In the genomic region with DNA sequence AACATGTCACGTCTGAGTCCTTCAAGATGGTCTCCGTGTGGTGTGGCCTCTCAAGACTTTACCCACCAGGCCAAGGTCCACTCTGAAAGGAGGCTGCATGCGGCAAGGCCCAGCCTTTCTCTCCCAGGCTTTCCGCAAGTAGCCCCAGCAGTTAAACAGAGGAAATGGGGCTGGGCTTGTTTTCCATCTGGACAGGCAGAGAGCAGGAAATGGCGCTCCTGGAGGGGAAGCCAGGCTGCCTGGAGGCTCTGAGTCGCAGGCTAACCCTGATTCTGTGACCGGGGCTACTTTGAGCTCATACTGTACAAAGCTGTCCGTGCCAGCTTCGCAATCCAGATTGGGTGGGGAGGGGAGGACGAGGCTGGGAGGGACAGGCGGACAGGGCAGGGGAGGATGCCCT, we compare ENCODE assay signal across 10 mouse cellular contexts. TPM values are rescaled to one million over a fixed set of nuclear protein-coding genes. Genes with fewer than 3 reads are reported as not detected.
DNase-seq lines count a peak whose midpoint lies in the region; ATAC-seq and TF ChIP-seq lines count a peak whose summit lies in the region.
"Had no signal": no experiment of that assay in that cellular context is flagged by ENCODE, and none has a peak within 500 bp of the region (broad histone marks: within the 10 kb centered on the region; RNA-seq: fewer than 3 reads in every experiment).

No protein-coding gene starts in this region.

- WGBS in midbrain, embryonic 12.5 days = 72% methylated on average over 11 of the region's 11 CpGs
- WGBS in midbrain, embryonic 13.5 days = 72% methylated on average over 11 of the region's 11 CpGs
- WGBS in heart, postnatal 0 days = 47% methylated on average over 11 of the region's 11 CpGs
- 48% methylated on average over 11 of the region's 11 CpGs for WGBS in limb, embryonic 11.5 days

- TF ChIP-seq EP300 in heart, postnatal 0 days (IDR thresholded peaks at IDR 0.05; ENCODE audit: low read depth) = peak; percentile 91

- no peaks in the 10 kb centered on the region for H3K36me3 ChIP-seq in midbrain, embryonic 12.5 days
- H3K36me3 ChIP-seq in midbrain, embryonic 13.5 days = no peaks in the 10 kb centered on the region
- no peaks in the 10 kb centered on the region for H3K36me3 ChIP-seq in heart, postnatal 0 days (replicated peaks; ENCODE audit: control insufficient read depth, insufficient read depth, low read length)
- no peaks in the 10 kb centered on the region for H3K36me3 ChIP-seq in limb, embryonic 11.5 days (ENCODE audit: control insufficient read depth, insufficient read depth, low read length)

- H3K27ac ChIP-seq in midbrain, embryonic 12.5 days (replicated peaks) = peak overlapping the region; percentile 35; the same call in 1 of the 2 replicates
- no peak overlapping the region for H3K27ac ChIP-seq in midbrain, embryonic 13.5 days
- peak overlapping the region; percentile 90 for H3K27ac ChIP-seq in heart, postnatal 0 days (ENCODE audit: low read depth)
- peak overlapping the region; percentile 61 for H3K27ac ChIP-seq in limb, embryonic 11.5 days (replicated peaks; ENCODE audit: low read depth, low read length)

- TF ChIP-seq CTCF in heart, postnatal 0 days (IDR thresholded peaks at IDR 0.05; ENCODE audit: low read depth) = no peak

- no peak overlapping the region for H3K4me3 ChIP-seq in midbrain, embryonic 12.5 days
- no peak overlapping the region for H3K4me3 ChIP-seq in midbrain, embryonic 13.5 days (replicated peaks)
- H3K4me3 ChIP-seq in heart, postnatal 0 days (ENCODE audit: low read depth, low read length) = no peak overlapping the region
- H3K4me3 ChIP-seq in limb, embryonic 11.5 days (ENCODE audit: low read depth, low read length) = no peak overlapping the region
- H3K4me3 ChIP-seq: megakaryocyte, embryonic 14.5 days had no signal

- ATAC-seq in midbrain, embryonic 12.5 days (ENCODE audit: low FRiP score, low read depth) = no peak
- no peak for ATAC-seq in midbrain, embryonic 13.5 days
- no peak for ATAC-seq in heart, postnatal 0 days (ENCODE audit: insufficient read depth, low read depth)
- no peak for ATAC-seq in limb, embryonic 11.5 days (ENCODE audit: insufficient number of reproducible peaks, low FRiP score, low TSS enrichment, low read depth)
- ATAC-seq: forebrain, postnatal 0 days had no signal

- no peak overlapping the region for H3K4me2 ChIP-seq in midbrain, embryonic 12.5 days (replicated peaks)
- H3K4me2 ChIP-seq in midbrain, embryonic 13.5 days (replicated peaks) = no peak overlapping the region
- H3K4me2 ChIP-seq in heart, postnatal 0 days (ENCODE audit: low read depth, low read length) = no peak overlapping the region
- no peak overlapping the region for H3K4me2 ChIP-seq in limb, embryonic 11.5 days (ENCODE audit: low read depth, severe bottlenecking)

- H3K9me3 ChIP-seq in midbrain, embryonic 12.5 days = no peaks in the 10 kb centered on the region
- H3K9me3 ChIP-seq in midbrain, embryonic 13.5 days = no peaks in the 10 kb centered on the region
- H3K9me3 ChIP-seq in heart, postnatal 0 days (replicated peaks; ENCODE audit: control insufficient read depth, low read length) = no peaks in the 10 kb centered on the region
- no peaks in the 10 kb centered on the region for H3K9me3 ChIP-seq in limb, embryonic 11.5 days (ENCODE audit: control insufficient read depth, low read length)
- H3K9me3 ChIP-seq: megakaryocyte, embryonic 14.5 days had no signal

- intact Hi-C loops in left cerebral cortex, postnatal 25 days (cut with DNase I) = no loop called here

- H3K27me3 ChIP-seq in midbrain, embryonic 12.5 days = peaks cover 57% of the 10 kb centered on the region
- peaks cover 45% of the 10 kb centered on the region for H3K27me3 ChIP-seq in midbrain, embryonic 13.5 days
- H3K27me3 ChIP-seq in heart, postnatal 0 days (ENCODE audit: control insufficient read depth, insufficient read depth, low read length) = no peaks in the 10 kb centered on the region
- H3K27me3 ChIP-seq in limb, embryonic 11.5 days (ENCODE audit: control insufficient read depth, insufficient read depth, low read length) = no peaks in the 10 kb centered on the region

- H3K4me1 ChIP-seq in midbrain, embryonic 12.5 days = peaks cover 19% of the 10 kb centered on the region
- peaks cover 28% of the 10 kb centered on the region for H3K4me1 ChIP-seq in midbrain, embryonic 13.5 days (replicated peaks)
- H3K4me1 ChIP-seq in heart, postnatal 0 days (ENCODE audit: control insufficient read depth, insufficient read depth) = peaks cover 36% of the 10 kb centered on the region; the same call in 1 of the 2 replicates
- H3K4me1 ChIP-seq in limb, embryonic 11.5 days (ENCODE audit: control insufficient read depth, insufficient read depth, low read length) = peaks cover 12% of the 10 kb centered on the region

- DNase-seq in heart, postnatal 0 days (ENCODE audit: low spot score) = peak; percentile 60
- peak; percentile 58 for DNase-seq in limb, embryonic 11.5 days (ENCODE audit: low spot score)
- DNase-seq in thymus, postnatal 4 days = no peak
- no peak for DNase-seq in left cerebral cortex, postnatal 25 days (ENCODE audit: low spot score in 2 of 2)
- DNase-seq in left cerebral cortex, adult 18-20 months (ENCODE audit: low spot score in 2 of 2) = no peak
- DNase-seq: forebrain, postnatal 0 days had no signal

- no peak overlapping the region for H3K9ac ChIP-seq in midbrain, embryonic 12.5 days (replicated peaks)
- no peak overlapping the region; the same call in 1 of the 2 replicates for H3K9ac ChIP-seq in midbrain, embryonic 13.5 days (replicated peaks)
- H3K9ac ChIP-seq in heart, postnatal 0 days (replicated peaks; ENCODE audit: low read depth, low read length) = no peak overlapping the region
- no peak overlapping the region; the same call in 1 of the 2 replicates for H3K9ac ChIP-seq in limb, embryonic 11.5 days (ENCODE audit: low read length)
- H3K9ac ChIP-seq: forebrain, postnatal 0 days had no signal

RNA-seq across cellular contexts. Expression of gene Dgkz, which starts 7.7 kb away (rescaled TPM):
- 24.5 and 26.1 TPM in 2 replicates for polyA plus RNA-seq in midbrain, embryonic 12.5 days (2016; fragmentation: Nextera tagmentation; extraction: Ambion mirVana)
- 21.4 and 26.4 TPM in 2 replicates for polyA plus RNA-seq in midbrain, embryonic 13.5 days (2015; fragmentation: Nextera tagmentation; extraction: Ambion mirVana)
- 77.0 and 77.9 TPM in 2 replicates for total RNA-seq in heart, postnatal 0 days (2014; rRNA removed; ENCODE audit: low replicate concordance)
- polyA plus RNA-seq in heart, postnatal 0 days (2015; fragmentation: Nextera tagmentation; extraction: Ambion mirVana) = 24.0 and 26.2 TPM in 2 replicates
- polyA plus RNA-seq in limb, embryonic 11.5 days (2014; fragmentation: Nextera tagmentation; extraction: Ambion mirVana) = 36.9 and 37.6 TPM in 2 replicates
- total RNA-seq in left cerebral cortex, postnatal 25 days (2021) = 100 to 1,000 TPM; 556 to 558 TPM
- 100 to 1,000 TPM; 491 to 526 TPM for total RNA-seq in left cerebral cortex, adult 18-20 months (2021)

RNA-seq across cellular contexts. Expression of gene Gm9821, which starts 22.5 kb away (rescaled TPM):
- 0.37 TPM in 2 replicates for polyA plus RNA-seq in midbrain, embryonic 12.5 days (2016; fragmentation: Nextera tagmentation; extraction: Ambion mirVana)
- polyA plus RNA-seq in midbrain, embryonic 13.5 days (2015; fragmentation: Nextera tagmentation; extraction: Ambion mirVana) = 0.38 TPM in 1 of 2 replicates, not detected in the other
- not detected in 2 replicates for total RNA-seq in heart, postnatal 0 days (2014; rRNA removed; ENCODE audit: low replicate concordance)
- polyA plus RNA-seq in heart, postnatal 0 days (2015; fragmentation: Nextera tagmentation; extraction: Ambion mirVana) = 0.89 and 0.93 TPM in 2 replicates
- 0.32 and 0.48 TPM in 2 replicates for polyA plus RNA-seq in limb, embryonic 11.5 days (2014; fragmentation: Nextera tagmentation; extraction: Ambion mirVana)
- not detected for total RNA-seq in left cerebral cortex, postnatal 25 days (2021)
- not detected for total RNA-seq in left cerebral cortex, adult 18-20 months (2021)
- total RNA-seq: forebrain, postnatal 0 days had no signal
- polyA plus RNA-seq: forebrain, postnatal 0 days; testis, adult 2 months had no signal

RNA-seq across cellular contexts. Expression of gene Mdk, which starts 35.9 kb away (rescaled TPM):
- polyA plus RNA-seq in midbrain, embryonic 12.5 days (2016; fragmentation: Nextera tagmentation; extraction: Ambion mirVana) = 672 and 763 TPM in 2 replicates
- polyA plus RNA-seq in midbrain, embryonic 13.5 days (2015; fragmentation: Nextera tagmentation; extraction: Ambion mirVana) = 322 and 354 TPM in 2 replicates
- total RNA-seq in heart, postnatal 0 days (2014; rRNA removed; ENCODE audit: low replicate concordance) = 18.5 and 48.2 TPM in 2 replicates
- polyA plus RNA-seq in heart, postnatal 0 days (2015; fragmentation: Nextera tagmentation; extraction: Ambion mirVana) = 100 and 119 TPM in 2 replicates
- 2,345 and 2,452 TPM in 2 replicates for polyA plus RNA-seq in limb, embryonic 11.5 days (2014; fragmentation: Nextera tagmentation; extraction: Ambion mirVana)
- total RNA-seq in left cerebral cortex, postnatal 25 days (2021) = 10 to 100 TPM; 18.3 to 19.6 TPM
- 10 to 100 TPM; 19.0 to 23.8 TPM for total RNA-seq in left cerebral cortex, adult 18-20 months (2021)

RNA-seq across cellular contexts. Expression of gene Chrm4, which starts 40.9 kb away (rescaled TPM):
- polyA plus RNA-seq in midbrain, embryonic 12.5 days (2016; fragmentation: Nextera tagmentation; extraction: Ambion mirVana) = 0.31 and 0.56 TPM in 2 replicates
- 0.36 and 0.54 TPM in 2 replicates for polyA plus RNA-seq in midbrain, embryonic 13.5 days (2015; fragmentation: Nextera tagmentation; extraction: Ambion mirVana)
- total RNA-seq in heart, postnatal 0 days (2014; rRNA removed; ENCODE audit: low replicate concordance) = 0.27 TPM in 1 of 2 replicates, not detected in the other
- polyA plus RNA-seq in heart, postnatal 0 days (2015; fragmentation: Nextera tagmentation; extraction: Ambion mirVana) = not detected in 2 replicates
- polyA plus RNA-seq in limb, embryonic 11.5 days (2014; fragmentation: Nextera tagmentation; extraction: Ambion mirVana) = 0.53 and 0.68 TPM in 2 replicates
- total RNA-seq in left cerebral cortex, postnatal 25 days (2021) = 10 to 100 TPM; 41.6 to 55.1 TPM
- total RNA-seq in left cerebral cortex, adult 18-20 months (2021) = 10 to 100 TPM; 56.6 to 61.4 TPM

RNA-seq across cellular contexts. Expression of gene Creb3l1, which starts 56.3 kb away (rescaled TPM):
- polyA plus RNA-seq in midbrain, embryonic 12.5 days (2016; fragmentation: Nextera tagmentation; extraction: Ambion mirVana) = 2.5 TPM in 2 replicates
- 0.98 and 1.2 TPM in 2 replicates for polyA plus RNA-seq in midbrain, embryonic 13.5 days (2015; fragmentation: Nextera tagmentation; extraction: Ambion mirVana)
- 3.8 and 6.7 TPM in 2 replicates for total RNA-seq in heart, postnatal 0 days (2014; rRNA removed; ENCODE audit: low replicate concordance)
- polyA plus RNA-seq in heart, postnatal 0 days (2015; fragmentation: Nextera tagmentation; extraction: Ambion mirVana) = 4.1 and 4.2 TPM in 2 replicates
- 0.85 and 1.3 TPM in 2 replicates for polyA plus RNA-seq in limb, embryonic 11.5 days (2014; fragmentation: Nextera tagmentation; extraction: Ambion mirVana)
- 1 to 10 TPM; 2.9 to 3.2 TPM for total RNA-seq in left cerebral cortex, postnatal 25 days (2021)
- total RNA-seq in left cerebral cortex, adult 18-20 months (2021) = 1 to 10 TPM; 2.3 to 2.6 TPM

Comparison
In these comparisons a context has a peak if more than half of its experiments do, and no peak if none do; other contexts are left out.
1. DNase-seq: peak in heart, postnatal 0 days (single experiment) and limb, embryonic 11.5 days (single experiment); none in thymus, postnatal 4 days (single experiment), left cerebral cortex, postnatal 25 days (0 of 2) and left cerebral cortex, adult 18-20 months (0 of 2).